In genomic region chr5:111263370-111263769, GRCm38 (mm10) we compare ENCODE assay signal across 9 mouse cellular contexts.
A peak's percentile ranks its signal among the peaks of the same experiment; 100 is the strongest.
DNase-seq lines count a peak whose midpoint lies in the region; ATAC-seq and TF ChIP-seq lines count a peak whose summit lies in the region.
"Had no signal": no experiment of that assay in that cellular context is flagged by ENCODE, and none has a peak within 500 bp of the region (broad histone marks: within the 10 kb centered on the region; RNA-seq: fewer than 3 reads in every experiment).

No protein-coding gene starts in this region.

- DNase-seq in lung, embryonic 14.5 days: peak; percentile 37
- DNase-seq in lung, postnatal 36 days: no peak
- DNase-seq in hindbrain, postnatal 0 days (ENCODE audit: low spot score): no peak
- no peak for DNase-seq in natural killer cell, adult 2 months (ENCODE audit: low spot score in 2 of 2)
- no peak for DNase-seq in layer of hippocampus, postnatal 14 days (ENCODE audit: low spot score in 2 of 2)
- DNase-seq in cerebellum, adult 2 months: no peak

- H3K27ac ChIP-seq in lung, embryonic 14.5 days (ENCODE audit: low read depth): peak overlapping the region; percentile 87
- H3K27ac ChIP-seq in forebrain, embryonic 16.5 days (ENCODE audit: low read length): peak overlapping the region; percentile 66
- H3K27ac ChIP-seq in hindbrain, postnatal 0 days: peak overlapping the region; percentile 62
- peak overlapping the region; percentile 44; the same call in 1 of the 2 replicates for H3K27ac ChIP-seq in small intestine, adult 2 months (ENCODE audit: insufficient read depth, low read depth, low read length)
- H3K27ac ChIP-seq in cerebellum, adult 2 months (ENCODE audit: insufficient read depth, low read length): no peak overlapping the region
- H3K27ac ChIP-seq: liver, embryonic 15.5 days had no signal

- no peak for TF ChIP-seq POLR2A in small intestine, adult 2 months (IDR thresholded peaks at IDR 0.05; ENCODE audit: low read depth, low read length)
- TF ChIP-seq POLR2A in cerebellum, adult 2 months (IDR thresholded peaks at IDR 0.05; ENCODE audit: borderline replicate concordance, insufficient read depth, low read length): no peak

- TF ChIP-seq CTCF in lung, embryonic 14.5 days (IDR thresholded peaks at IDR 0.05; ENCODE audit: low read depth): no peak
- TF ChIP-seq CTCF in hindbrain, postnatal 0 days (IDR thresholded peaks at IDR 0.05; ENCODE audit: low read depth): no peak
- no peak for TF ChIP-seq CTCF in small intestine, adult 2 months (IDR thresholded peaks at IDR 0.05; ENCODE audit: extremely low read depth, insufficient read length, insufficient replicate concordance, low read depth, low read length)
- TF ChIP-seq CTCF in cerebellum, adult 2 months (IDR thresholded peaks at IDR 0.05; ENCODE audit: borderline replicate concordance, insufficient read depth, low read depth, low read length): no peak

- peak; percentile 44 for ATAC-seq in lung, embryonic 14.5 days (ENCODE audit: insufficient read depth)
- ATAC-seq in forebrain, embryonic 16.5 days: no peak
- ATAC-seq in hindbrain, postnatal 0 days: 0 out of 2 replicates have a peak, but pooled peaks have one; percentile 18

- H3K4me1 ChIP-seq in lung, embryonic 14.5 days (ENCODE audit: insufficient read depth): peaks cover 24% of the 10 kb centered on the region
- peaks cover 29% of the 10 kb centered on the region for H3K4me1 ChIP-seq in forebrain, embryonic 16.5 days (replicated peaks; ENCODE audit: control insufficient read depth, insufficient read depth, low read length)
- H3K4me1 ChIP-seq in hindbrain, postnatal 0 days (ENCODE audit: insufficient read depth, low read length): peaks cover 16% of the 10 kb centered on the region; the same call in 1 of the 2 replicates
- peaks cover 5% of the 10 kb centered on the region for H3K4me1 ChIP-seq in small intestine, adult 2 months (ENCODE audit: control insufficient read depth, insufficient read depth, insufficient read length, low read length)
- H3K4me1 ChIP-seq in cerebellum, adult 2 months (ENCODE audit: control insufficient read depth, insufficient read depth, low read length): peaks cover 12% of the 10 kb centered on the region

- peaks cover 13% of the 10 kb centered on the region for H3K36me3 ChIP-seq in lung, embryonic 14.5 days (ENCODE audit: insufficient read depth)
- peaks cover 12% of the 10 kb centered on the region for H3K36me3 ChIP-seq in forebrain, embryonic 16.5 days (ENCODE audit: control insufficient read depth, insufficient read depth)
- H3K36me3 ChIP-seq in hindbrain, postnatal 0 days (ENCODE audit: insufficient read depth, low read length): peaks cover 8% of the 10 kb centered on the region; the same call in 1 of the 2 replicates
- H3K36me3 ChIP-seq in small intestine, adult 2 months (ENCODE audit: control insufficient read depth, insufficient read depth, low read length): no peaks in the 10 kb centered on the region
- H3K36me3 ChIP-seq: liver, embryonic 15.5 days had no signal

- H3K9me3 ChIP-seq in lung, embryonic 14.5 days (ENCODE audit: low read depth, low read length): peaks cover 8% of the 10 kb centered on the region; the same call in 1 of the 2 replicates
- no peaks in the 10 kb centered on the region for H3K9me3 ChIP-seq in forebrain, embryonic 16.5 days (ENCODE audit: control insufficient read depth, low read length)
- H3K9me3 ChIP-seq in hindbrain, postnatal 0 days (ENCODE audit: low read length): no peaks in the 10 kb centered on the region
- H3K9me3 ChIP-seq: liver, embryonic 15.5 days had no signal

- H3K4me3 ChIP-seq in lung, embryonic 14.5 days (ENCODE audit: low read depth, low read length): no peak overlapping the region
- H3K4me3 ChIP-seq in forebrain, embryonic 16.5 days (replicated peaks; ENCODE audit: low read length): no peak overlapping the region
- no peak overlapping the region for H3K4me3 ChIP-seq in hindbrain, postnatal 0 days (ENCODE audit: low read length)
- H3K4me3 ChIP-seq in small intestine, adult 2 months (ENCODE audit: low read depth, low read length): no peak overlapping the region
- H3K4me3 ChIP-seq in cerebellum, adult 2 months (replicated peaks; ENCODE audit: insufficient read depth, low read depth, low read length): no peak overlapping the region
- H3K4me3 ChIP-seq: liver, embryonic 15.5 days had no signal

- WGBS in lung, embryonic 14.5 days: 9% methylated on average over 5 of the region's 5 CpGs
- WGBS in forebrain, embryonic 16.5 days: 35% methylated on average over 5 of the region's 5 CpGs
- 16% methylated on average over 5 of the region's 5 CpGs for WGBS in hindbrain, postnatal 0 days
- WGBS in small intestine, adult 2 months: 36% methylated on average over 5 of the region's 5 CpGs
- WGBS in cerebellum, adult 2 months: 48% methylated on average over 5 of the region's 5 CpGs

- H3K9ac ChIP-seq in lung, embryonic 14.5 days: no peak overlapping the region
- 0 out of 2 replicates have a peak overlapping the region, but pooled peaks have one; percentile 24 for H3K9ac ChIP-seq in forebrain, embryonic 16.5 days (replicated peaks; ENCODE audit: low read depth, low read length)
- peak overlapping the region; percentile 28; the same call in 1 of the 2 replicates for H3K9ac ChIP-seq in hindbrain, postnatal 0 days (replicated peaks; ENCODE audit: low read length)
- H3K9ac ChIP-seq: liver, embryonic 15.5 days had no signal

- no peaks in the 10 kb centered on the region for H3K27me3 ChIP-seq in lung, embryonic 14.5 days (ENCODE audit: insufficient read depth, low read length)
- H3K27me3 ChIP-seq in forebrain, embryonic 16.5 days (replicated peaks; ENCODE audit: control insufficient read depth, insufficient read depth, low read length): no peaks in the 10 kb centered on the region
- H3K27me3 ChIP-seq in hindbrain, postnatal 0 days (ENCODE audit: insufficient read depth, low read length): no peaks in the 10 kb centered on the region
- H3K27me3 ChIP-seq in small intestine, adult 2 months (ENCODE audit: control insufficient read depth, insufficient read depth, low read length): no peaks in the 10 kb centered on the region
- H3K27me3 ChIP-seq in cerebellum, adult 2 months (ENCODE audit: control insufficient read depth, insufficient read depth, low read length): no peaks in the 10 kb centered on the region
- H3K27me3 ChIP-seq: liver, embryonic 15.5 days had no signal

- H3K4me2 ChIP-seq in lung, embryonic 14.5 days: peak overlapping the region; percentile 21
- no peak overlapping the region for H3K4me2 ChIP-seq in forebrain, embryonic 16.5 days (ENCODE audit: low read length)
- H3K4me2 ChIP-seq in hindbrain, postnatal 0 days (ENCODE audit: low read depth, low read length): no peak overlapping the region
- H3K4me2 ChIP-seq: liver, embryonic 15.5 days had no signal
